Mouse (Mus musculus) liver, adult 2 months (tissue): ENCODE data around the gene Clca3a2. TPM values are rescaled to one million over a fixed set of nuclear protein-coding genes. Genes with fewer than 3 reads are reported as not detected.
A peak's percentile ranks its signal among the peaks of the same experiment; 100 is the strongest.
"Not testable (repeated sequence)": the region's sequence is repeated elsewhere in the genome, so short reads cannot be mapped to it uniquely, and the experiment has no call there.

ENCODE experiments used
- DNase-seq: peaks from one replicate; pipeline ENCODE4 v3.0.0-alpha.2; 2011; ENCODE audit warnings: low read depth, low spot score; ENCODE audit errors: extremely low read depth
- H3K27ac ChIP-seq: fragments of 200-500 bp; replicated peaks from 2 replicates; pipeline ENCODE4 v1.5.1; 2012; ENCODE audit warnings: low read depth, mild to moderate bottlenecking, control low read depth, inconsistent platforms, low read length; ENCODE audit not compliant: insufficient read depth
- H3K27me3 ChIP-seq: fragments of 200-500 bp; 2 replicates; pipeline ENCODE4 v1.6.1; 2012; ENCODE audit warnings: mild to moderate bottlenecking, moderate library complexity, low read length, inconsistent platforms; ENCODE audit not compliant: control insufficient read depth, insufficient read depth
- H3K36me3 ChIP-seq: fragments of 200-500 bp; 2 replicates; pipeline ENCODE4 v1.6.1; 2012; ENCODE audit warnings: low read length, inconsistent platforms; ENCODE audit not compliant: control insufficient read depth, insufficient read depth
- H3K4me1 ChIP-seq: fragments of 200-500 bp; 2 replicates; pipeline ENCODE4 v1.6.1; 2011; ENCODE audit warnings: low read length; ENCODE audit not compliant: control insufficient read depth, insufficient read depth
- H3K4me3 ChIP-seq: fragments of 200-500 bp; 2 replicates; pipeline ENCODE4 v1.5.1; 2011; ENCODE audit warnings: low read depth, mild to moderate bottlenecking, control low read depth, low read length, moderate library complexity; ENCODE audit not compliant: insufficient read depth
- H3K79me2 ChIP-seq: fragments of 200-500 bp; 2 replicates; pipeline ENCODE4 v1.6.1; 2012; ENCODE audit warnings: inconsistent platforms, mild to moderate bottlenecking, low read length, moderate library complexity; ENCODE audit not compliant: control insufficient read depth, insufficient read depth
- H3K9ac ChIP-seq: fragments of 200-500 bp; 2 replicates; pipeline ENCODE4 v1.6.1; 2012; ENCODE audit warnings: low read depth, mild to moderate bottlenecking, control low read depth, inconsistent platforms, low read length
- CTCF ChIP-seq: fragments of 200-500 bp; IDR thresholded peaks from 2 replicates; pipeline ENCODE4 v1.5.1; 2011; ENCODE audit warnings: low read depth, low read length, control low read depth
- POLR2A ChIP-seq: fragments of 200-500 bp; IDR thresholded peaks from 2 replicates; pipeline ENCODE4 v1.6.1; 2011; ENCODE audit warnings: low read length, control low read depth; ENCODE audit not compliant: insufficient read depth; ENCODE audit errors: extremely low read depth
- WGBS: fragments of 180-500 bp; shearing (Covaris S2); methylation state at CpG from one replicate; pipeline ENCODE4 v1.1.7; 2018; 5-methylcytosine and 5-hydroxymethylcytosine counted together
- polyA plus RNA-seq: library from polyadenylated mRNA; depleted of rRNA; stranded (reverse); fragments of >200 nt; gene quantifications from 2 replicates; pipeline ENCODE4 v1.2.3, GENCODE M21; 2012
- total RNA-seq: library from RNA; depleted of rRNA; stranded (reverse); fragments of >200 nt; gene quantifications from 2 replicates; pipeline ENCODE4 v1.2.3, GENCODE M21; 2014

The Clca3a2 gene
- total and polyA plus RNA-seq, 2 experiments: 0.18 to 0.23 TPM

- no peaks in the 10 kb centered on the region for H3K79me2 ChIP-seq
- H3K27ac ChIP-seq: no peak overlapping the region
- H3K27me3 ChIP-seq: no peaks in the 10 kb centered on the region
- H3K4me1 ChIP-seq: no peaks in the 10 kb centered on the region
- no peak overlapping the region for H3K9ac ChIP-seq
- H3K4me3 ChIP-seq: no peak overlapping the region
- no peak for TF ChIP-seq CTCF
- no peak for TF ChIP-seq POLR2A
- H3K36me3 ChIP-seq: no peaks in the 10 kb centered on the region
- WGBS: 79% methylated on average over 11 of the region's 11 CpGs
- DNase-seq: no peak
These were observed 33.8 kb downstream of the Clca3a2 start for GRCm38 (mm10) chr3:144785181-144786148.

- H3K4me3 ChIP-seq: no peak overlapping the region
- no peaks in the 10 kb centered on the region for H3K27me3 ChIP-seq
- no peaks in the 10 kb centered on the region for H3K36me3 ChIP-seq
- no peak overlapping the region for H3K27ac ChIP-seq
- TF ChIP-seq CTCF: no peak
- no peak for TF ChIP-seq POLR2A
- no peak for DNase-seq
- H3K9ac ChIP-seq: no peak overlapping the region
- 86% methylated on average over 4 of the region's 4 CpGs for WGBS
- H3K4me1 ChIP-seq: no peaks in the 10 kb centered on the region
- H3K79me2 ChIP-seq: no peaks in the 10 kb centered on the region
These were observed 54.1 kb downstream of the Clca3a2 start for GRCm38 (mm10) chr3:144765161-144765560.

GRCm38 (mm10) chr3:144761454-144761853 is 57.8 kb downstream of the Clca3a2 start:
- Histone ChIP-seq H3K27ac (no peak overlapping the region), H3K36me3 (no peaks in the 10 kb centered on the region), H3K79me2 (no peaks in the 10 kb centered on the region), H3K4me1 (no peaks in the 10 kb centered on the region), H3K27me3 (no peaks in the 10 kb centered on the region), H3K9ac (no peak overlapping the region), H3K4me3 (no peak overlapping the region)
- TF ChIP-seq POLR2A (no peak), CTCF (no peak)
- DNase-seq: no peak
- 71% methylated on average over 6 of the region's 6 CpGs for WGBS

- Histone ChIP-seq H3K27ac (0 out of 2 replicates have a peak within 1 kb of the TSS, but pooled peaks have one; percentile 35), H3K4me1 (no peaks in the 10 kb centered on the region), H3K27me3 (no peaks in the 10 kb centered on the region), H3K9ac (no peak within 1 kb of the TSS), H3K36me3 (no peaks in the 10 kb centered on the region), H3K4me3 (peak within 1 kb of the TSS; percentile 2; the same call in 1 of the 2 replicates), H3K79me2 (no peaks in the 10 kb centered on the region)
- 72% methylated on average over 11 of the region's 11 CpGs for WGBS
- TF ChIP-seq POLR2A: no peak
- TF ChIP-seq CTCF: no peak
- DNase-seq: peak; percentile 21
These were observed 58.5 kb downstream of the Clca3a2 start, which contains the start of gene Clca3a1 for GRCm38 (mm10) chr3:144760592-144761309. Gene Clca3a1, minus strand, starts transcription at chr3:144760977.

- Histone ChIP-seq H3K27me3 (no peaks in the 10 kb centered on the region), H3K4me3 (no peak overlapping the region), H3K79me2 (no peaks in the 10 kb centered on the region), H3K4me1 (no peaks in the 10 kb centered on the region), H3K27ac (no peak overlapping the region), H3K9ac (no peak overlapping the region), H3K36me3 (no peaks in the 10 kb centered on the region)
- TF ChIP-seq POLR2A (no peak), CTCF (no peak)
- 71% methylated on average over 3 of the region's 3 CpGs for WGBS
- no peak for DNase-seq
These were observed 59.6 kb downstream of the Clca3a2 start for GRCm38 (mm10) chr3:144759719-144760118.

GRCm38 (mm10) chr3:144756103-144756502 is 63.2 kb downstream of the Clca3a2 start:
- not testable (repeated sequence) for H3K27me3 ChIP-seq, H3K4me3 ChIP-seq, H3K9ac ChIP-seq, H3K36me3 ChIP-seq, DNase-seq, H3K79me2 ChIP-seq, H3K4me1 ChIP-seq, H3K27ac ChIP-seq
- WGBS: 87% methylated on average over 8 of the region's 8 CpGs
